ENCODE assay signal across 2 mouse cellular contexts in the genomic region with DNA sequence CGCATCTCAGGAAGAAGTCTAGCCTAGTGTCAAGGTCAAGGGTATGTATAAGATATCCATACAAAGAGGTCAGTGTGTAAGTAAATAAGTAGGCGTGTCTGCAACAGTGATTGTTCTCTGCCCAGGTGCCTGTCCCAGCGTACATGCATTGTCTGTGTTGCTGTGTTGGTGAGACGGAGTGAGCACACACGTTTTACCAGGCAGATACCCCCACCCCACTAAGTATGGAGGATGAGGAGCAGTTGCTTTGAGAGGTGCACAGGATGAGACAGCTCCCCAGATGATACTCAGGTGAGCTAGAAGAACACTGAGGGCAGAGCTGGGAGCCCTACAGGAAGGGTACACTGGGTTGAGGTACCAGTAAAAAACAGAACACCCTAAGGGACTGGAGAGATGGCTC.
A peak's percentile ranks its signal among the peaks of the same experiment; 100 is the strongest.
TF ChIP-seq lines count a peak whose summit lies in the region.

No protein-coding gene starts in this region.

TF ChIP-seq in CH12.LX, 34 proteins besides CTCF, POLR2A, EP300 and RAD21:
- TF ChIP-seq MAFK (IDR thresholded peaks at IDR 0.05; ENCODE audit: insufficient replicate concordance, low read length) (no peak), CHD2 (IDR thresholded peaks at IDR 0.05; ENCODE audit: low read length) (0 out of 2 replicates have a peak, but pooled peaks have one; percentile 7)

TF ChIP-seq in MEL, 35 proteins besides CTCF, POLR2A, EP300 and RAD21:
- TF ChIP-seq GATA1 (IDR thresholded peaks at IDR 0.05; ENCODE audit: low read depth, low read length) = no peak
- peak; percentile 44; the same call in 1 of the 2 replicates for TF ChIP-seq POLR2AphosphoS5 (IDR thresholded peaks at IDR 0.05; ENCODE audit: borderline replicate concordance, low read depth, low read length)
